Mouse (Mus musculus) heart, postnatal 4 days (tissue): ENCODE measurements around the gene 9130204L05Rik. TPM values are rescaled to one million over a fixed set of nuclear protein-coding genes. Genes with fewer than 3 reads are reported as not detected.

Experiments used
- DNase-seq: peaks from one replicate; pipeline ENCODE4 v3.0.0; 2021
- total RNA-seq, 2 experiments: library from RNA; stranded (reverse); gene quantifications; 2 replicates each; pipeline ENCODE4 v1.2.3; 2021

9130204L05Rik gene
- not detected for total RNA-seq

DNA sequence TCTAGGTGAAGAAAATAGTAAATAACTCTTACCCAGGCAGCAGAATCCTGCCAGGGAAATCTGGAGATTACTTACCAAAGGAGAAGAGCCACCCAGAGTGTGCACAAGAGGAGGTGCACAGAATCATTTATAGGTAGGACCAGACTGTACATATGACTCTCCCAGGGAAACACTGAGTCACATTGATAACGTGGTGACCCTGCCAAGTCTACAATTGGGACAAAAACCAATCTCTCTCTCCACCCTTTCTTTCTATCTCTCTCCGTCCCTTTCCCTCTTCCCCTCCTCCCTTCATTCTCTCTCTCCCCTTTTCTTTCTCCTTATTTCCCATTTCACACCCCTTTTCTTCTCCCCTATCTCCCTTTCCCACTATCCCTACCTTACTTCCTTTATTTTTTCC is at the start of gene 9130204L05Rik:
Gene 9130204L05Rik, minus strand, starts transcription at position 101 of the 400 bp plus-strand sequence.
- no peak for DNase-seq

DNA sequence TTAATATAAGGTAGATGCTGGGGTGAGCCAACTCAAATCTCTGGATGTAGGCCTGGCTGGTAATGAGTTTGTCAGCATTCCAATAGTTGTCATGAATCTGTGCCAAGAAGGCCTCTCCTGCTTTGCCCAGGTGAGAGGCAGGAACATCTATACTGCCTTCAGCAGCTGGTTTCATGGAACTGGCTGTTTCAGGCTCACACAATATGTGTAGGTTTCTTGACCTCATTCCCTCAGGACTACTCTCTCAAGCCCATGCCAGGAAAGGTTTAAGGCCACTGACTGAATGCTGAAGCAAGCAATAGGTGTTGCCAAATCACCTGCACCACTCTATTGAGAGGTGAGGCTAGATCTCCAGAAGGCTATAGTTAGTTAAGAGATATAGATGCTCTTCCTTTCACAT is 18.1 kb upstream of the 9130204L05Rik start:
- DNase-seq: no peak

DNA sequence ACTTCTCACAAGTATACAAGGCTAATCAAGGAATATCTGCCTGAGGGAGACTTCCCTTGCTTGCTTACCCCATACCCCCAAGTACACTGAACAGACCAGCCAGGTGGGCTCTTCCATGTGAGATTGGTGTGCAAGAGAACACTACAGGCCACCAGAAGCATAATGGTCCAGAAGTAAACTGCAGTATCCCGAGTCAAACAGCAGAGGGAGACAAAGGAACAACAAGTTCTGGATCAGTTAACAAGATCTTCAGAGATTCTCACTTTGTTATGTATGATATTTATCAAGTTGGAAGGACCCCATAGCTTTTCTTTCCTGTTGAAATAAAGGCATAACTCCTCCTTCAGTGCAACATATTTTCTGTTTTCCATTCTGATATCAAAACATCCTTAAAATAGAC is 31.4 kb downstream of the 9130204L05Rik start:
- DNase-seq: no peak

DNA sequence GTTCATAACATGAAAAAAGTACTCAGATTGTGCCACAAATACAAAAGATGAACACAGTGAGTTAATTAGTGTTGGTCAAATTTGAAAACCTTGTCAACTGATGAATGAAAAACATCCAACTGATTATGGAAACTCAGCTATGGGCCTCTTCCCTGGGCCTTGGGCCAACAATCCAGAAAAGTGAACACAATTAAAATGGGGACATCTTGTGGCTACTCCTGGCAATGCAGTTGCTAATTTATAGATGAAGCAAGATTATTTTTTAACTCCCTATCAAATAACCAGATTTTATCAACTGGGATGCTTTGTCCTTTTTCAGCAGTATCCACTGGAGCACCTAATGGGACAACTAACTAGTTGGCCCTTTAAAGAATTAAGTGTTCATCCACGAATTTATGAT is 37.9 kb downstream of the 9130204L05Rik start:
- DNase-seq: no peak
